Mouse (Mus musculus): ENCODE results near the gene Sys1. TPM values are rescaled to one million over a fixed set of nuclear protein-coding genes. Genes with fewer than 3 reads are reported as not detected.

The Sys1 gene
- 64.2 and 64.4 TPM in 2 replicates for polyA plus RNA-seq (2014; fragmentation: Nextera tagmentation; extraction: Ambion mirVana)

GRCm38 (mm10) chr2:164456864-164457300, at the start of gene Sys1:
Sys1 (plus strand) TSS chr2:164456964.
- Histone ChIP-seq H3K4me2 (ENCODE audit: low read depth) (peak within 1 kb of the TSS; percentile 31), H3K9me3 (ENCODE audit: control insufficient read depth, low read length) (no peaks in the 10 kb centered on the region), H3K27me3 (ENCODE audit: control insufficient read depth, insufficient read depth, low read length) (no peaks in the 10 kb centered on the region), H3K36me3 (ENCODE audit: control insufficient read depth, insufficient read depth, low read length) (no peaks in the 10 kb centered on the region), H3K4me3 (ENCODE audit: low read depth, low read length) (no peak within 1 kb of the TSS), H3K27ac (ENCODE audit: low read depth, low read length) (no peak within 1 kb of the TSS), H3K9ac (ENCODE audit: low read length) (peak within 1 kb of the TSS; percentile 37; the same call in 1 of the 2 replicates), H3K4me1 (ENCODE audit: control insufficient read depth, insufficient read depth, low read length) (peaks cover 10% of the 10 kb centered on the region)
- 0% methylated on average over 7 of the region's 7 CpGs for WGBS
- DNase-seq (ENCODE audit: low spot score) (peak; percentile 23), ATAC-seq (ENCODE audit: insufficient read depth, low FRiP score, low TSS enrichment) (no peak)

GRCm38 (mm10) chr2:164407708-164408107, 49.1 kb upstream of the Sys1 start:
- no peak overlapping the region for H3K4me3 ChIP-seq (ENCODE audit: low read depth, low read length)
- no peaks in the 10 kb centered on the region for H3K9me3 ChIP-seq (ENCODE audit: control insufficient read depth, low read length)
- no peaks in the 10 kb centered on the region for H3K36me3 ChIP-seq (ENCODE audit: control insufficient read depth, insufficient read depth, low read length)
- H3K4me1 ChIP-seq (ENCODE audit: control insufficient read depth, insufficient read depth, low read length): peaks cover 5% of the 10 kb centered on the region; the same call in 1 of the 2 replicates
- no peak overlapping the region for H3K27ac ChIP-seq (ENCODE audit: low read depth, low read length)
- DNase-seq (ENCODE audit: low spot score): peak; percentile 87
- no peak for ATAC-seq (ENCODE audit: insufficient read depth, low FRiP score, low TSS enrichment)
- WGBS: 2% methylated on average over 22 of the region's 22 CpGs
- H3K9ac ChIP-seq (ENCODE audit: low read length): no peak overlapping the region
- H3K27me3 ChIP-seq (ENCODE audit: control insufficient read depth, insufficient read depth, low read length): peaks cover 62% of the 10 kb centered on the region
- no peak overlapping the region for H3K4me2 ChIP-seq (ENCODE audit: low read depth)

- ATAC-seq (ENCODE audit: insufficient read depth, low FRiP score, low TSS enrichment) (no peak), DNase-seq (ENCODE audit: low spot score) (no peak)
- Histone ChIP-seq H3K4me2 (ENCODE audit: low read depth) (peak overlapping the region; percentile 21; the same call in 1 of the 2 replicates), H3K9me3 (ENCODE audit: control insufficient read depth, low read length) (no peaks in the 10 kb centered on the region), H3K27ac (ENCODE audit: low read depth, low read length) (no peak overlapping the region), H3K4me3 (ENCODE audit: low read depth, low read length) (no peak overlapping the region), H3K27me3 (ENCODE audit: control insufficient read depth, insufficient read depth, low read length) (peaks cover 2% of the 10 kb centered on the region; the same call in 1 of the 2 replicates), H3K4me1 (ENCODE audit: control insufficient read depth, insufficient read depth, low read length) (no peaks in the 10 kb centered on the region), H3K36me3 (ENCODE audit: control insufficient read depth, insufficient read depth, low read length) (no peaks in the 10 kb centered on the region), H3K9ac (ENCODE audit: low read length) (no peak overlapping the region)
- WGBS: 18% methylated on average over 28 of the region's 28 CpGs
Observed at GRCm38 (mm10) chr2:164414167-164414566, 42.6 kb upstream of the Sys1 start.

- 74% methylated on average over 10 of the region's 10 CpGs for WGBS
- no peaks in the 10 kb centered on the region for H3K4me1 ChIP-seq (ENCODE audit: control insufficient read depth, insufficient read depth, low read length)
- no peak overlapping the region for H3K4me3 ChIP-seq (ENCODE audit: low read depth, low read length)
- ATAC-seq (ENCODE audit: insufficient read depth, low FRiP score, low TSS enrichment) (no peak), DNase-seq (ENCODE audit: low spot score) (no peak)
- H3K27ac ChIP-seq (ENCODE audit: low read depth, low read length): no peak overlapping the region
- H3K27me3 ChIP-seq (ENCODE audit: control insufficient read depth, insufficient read depth, low read length): 0 out of 2 replicates have a peak, but pooled peaks cover 2% of the 10 kb centered on the region
- H3K36me3 ChIP-seq (ENCODE audit: control insufficient read depth, insufficient read depth, low read length): no peaks in the 10 kb centered on the region
- H3K4me2 ChIP-seq (ENCODE audit: low read depth): peak overlapping the region; percentile 21; the same call in 1 of the 2 replicates
- H3K9me3 ChIP-seq (ENCODE audit: control insufficient read depth, low read length): no peaks in the 10 kb centered on the region
- H3K9ac ChIP-seq (ENCODE audit: low read length): no peak overlapping the region
Observed at GRCm38 (mm10) chr2:164414581-164414980, 42.2 kb upstream of the Sys1 start.

GRCm38 (mm10) chr2:164417198-164417597, 39.6 kb upstream of the Sys1 start:
- no peaks in the 10 kb centered on the region for H3K36me3 ChIP-seq (ENCODE audit: control insufficient read depth, insufficient read depth, low read length)
- H3K27ac ChIP-seq (ENCODE audit: low read depth, low read length): no peak overlapping the region
- no peak overlapping the region for H3K4me3 ChIP-seq (ENCODE audit: low read depth, low read length)
- H3K4me1 ChIP-seq (ENCODE audit: control insufficient read depth, insufficient read depth, low read length): no peaks in the 10 kb centered on the region
- no peak overlapping the region for H3K9ac ChIP-seq (ENCODE audit: low read length)
- WGBS: 3% methylated on average over 2 of the region's 2 CpGs
- H3K9me3 ChIP-seq (ENCODE audit: control insufficient read depth, low read length): no peaks in the 10 kb centered on the region
- H3K4me2 ChIP-seq (ENCODE audit: low read depth): no peak overlapping the region
- DNase-seq (ENCODE audit: low spot score) (peak; percentile 32), ATAC-seq (ENCODE audit: insufficient read depth, low FRiP score, low TSS enrichment) (no peak)
- 0 out of 2 replicates have a peak, but pooled peaks cover 2% of the 10 kb centered on the region for H3K27me3 ChIP-seq (ENCODE audit: control insufficient read depth, insufficient read depth, low read length)

- H3K27ac ChIP-seq (ENCODE audit: low read depth, low read length): no peak overlapping the region
- 36% methylated on average over 3 of the region's 3 CpGs for WGBS
- H3K9ac ChIP-seq (ENCODE audit: low read length): no peak overlapping the region
- H3K36me3 ChIP-seq (ENCODE audit: control insufficient read depth, insufficient read depth, low read length): no peaks in the 10 kb centered on the region
- ATAC-seq (ENCODE audit: insufficient read depth, low FRiP score, low TSS enrichment): no peak
- no peaks in the 10 kb centered on the region for H3K4me1 ChIP-seq (ENCODE audit: control insufficient read depth, insufficient read depth, low read length)
- H3K27me3 ChIP-seq (ENCODE audit: control insufficient read depth, insufficient read depth, low read length): 0 out of 2 replicates have a peak, but pooled peaks cover 2% of the 10 kb centered on the region
- DNase-seq (ENCODE audit: low spot score): no peak
- H3K4me3 ChIP-seq (ENCODE audit: low read depth, low read length): no peak overlapping the region
- no peaks in the 10 kb centered on the region for H3K9me3 ChIP-seq (ENCODE audit: control insufficient read depth, low read length)
- no peak overlapping the region for H3K4me2 ChIP-seq (ENCODE audit: low read depth)
Observed at GRCm38 (mm10) chr2:164418308-164418875, 38.4 kb upstream of the Sys1 start.

GRCm38 (mm10) chr2:164419489-164419888, 37.3 kb upstream of the Sys1 start:
- H3K27ac ChIP-seq (ENCODE audit: low read depth, low read length): no peak overlapping the region
- no peak overlapping the region for H3K9ac ChIP-seq (ENCODE audit: low read length)
- no peaks in the 10 kb centered on the region for H3K36me3 ChIP-seq (ENCODE audit: control insufficient read depth, insufficient read depth, low read length)
- no peak overlapping the region for H3K4me3 ChIP-seq (ENCODE audit: low read depth, low read length)
- DNase-seq (ENCODE audit: low spot score) (no peak), ATAC-seq (ENCODE audit: insufficient read depth, low FRiP score, low TSS enrichment) (no peak)
- H3K9me3 ChIP-seq (ENCODE audit: control insufficient read depth, low read length): no peaks in the 10 kb centered on the region
- H3K4me2 ChIP-seq (ENCODE audit: low read depth): no peak overlapping the region
- WGBS: 1% methylated on average over 3 of the region's 3 CpGs
- H3K4me1 ChIP-seq (ENCODE audit: control insufficient read depth, insufficient read depth, low read length): no peaks in the 10 kb centered on the region
- no peaks in the 10 kb centered on the region for H3K27me3 ChIP-seq (ENCODE audit: control insufficient read depth, insufficient read depth, low read length)

GRCm38 (mm10) chr2:164421306-164421705, 35.5 kb upstream of the Sys1 start:
- DNase-seq (ENCODE audit: low spot score) (no peak), ATAC-seq (ENCODE audit: insufficient read depth, low FRiP score, low TSS enrichment) (no peak)
- 89% methylated on average over 7 of the region's 7 CpGs for WGBS
- no peaks in the 10 kb centered on the region for H3K36me3 ChIP-seq (ENCODE audit: control insufficient read depth, insufficient read depth, low read length)
- H3K4me3 ChIP-seq (ENCODE audit: low read depth, low read length): no peak overlapping the region
- H3K27ac ChIP-seq (ENCODE audit: low read depth, low read length): no peak overlapping the region
- H3K27me3 ChIP-seq (ENCODE audit: control insufficient read depth, insufficient read depth, low read length): no peaks in the 10 kb centered on the region
- no peaks in the 10 kb centered on the region for H3K9me3 ChIP-seq (ENCODE audit: control insufficient read depth, low read length)
- H3K4me1 ChIP-seq (ENCODE audit: control insufficient read depth, insufficient read depth, low read length): no peaks in the 10 kb centered on the region
- H3K4me2 ChIP-seq (ENCODE audit: low read depth): no peak overlapping the region
- no peak overlapping the region for H3K9ac ChIP-seq (ENCODE audit: low read length)

- H3K36me3 ChIP-seq (ENCODE audit: control insufficient read depth, insufficient read depth, low read length): no peaks in the 10 kb centered on the region
- H3K9ac ChIP-seq (ENCODE audit: low read length): no peak overlapping the region
- DNase-seq (ENCODE audit: low spot score): no peak
- H3K9me3 ChIP-seq (ENCODE audit: control insufficient read depth, low read length): no peaks in the 10 kb centered on the region
- H3K4me2 ChIP-seq (ENCODE audit: low read depth): no peak overlapping the region
- WGBS: 90% methylated on average over 8 of the region's 8 CpGs
- no peak overlapping the region for H3K27ac ChIP-seq (ENCODE audit: low read depth, low read length)
- no peaks in the 10 kb centered on the region for H3K4me1 ChIP-seq (ENCODE audit: control insufficient read depth, insufficient read depth, low read length)
- H3K4me3 ChIP-seq (ENCODE audit: low read depth, low read length): no peak overlapping the region
- ATAC-seq (ENCODE audit: insufficient read depth, low FRiP score, low TSS enrichment): no peak
- no peaks in the 10 kb centered on the region for H3K27me3 ChIP-seq (ENCODE audit: control insufficient read depth, insufficient read depth, low read length)
Observed at GRCm38 (mm10) chr2:164421979-164422378, 34.8 kb upstream of the Sys1 start.
